Mouse (Mus musculus) heart, embryonic 11.5 days (tissue): ENCODE measurements around the gene Dmc1. TPM values are rescaled to one million over a fixed set of nuclear protein-coding genes. Genes with fewer than 3 reads are reported as not detected.
A peak's percentile ranks its signal among the peaks of the same experiment; 100 is the strongest.

ENCODE experiments used
- ATAC-seq: fragments of 200-750 bp; cut with Nextera tagmentation; replicated peaks from 2 replicates; pipeline ENCODE4 v1.8.0; 2017; ENCODE audit warnings: moderate library complexity; ENCODE audit not compliant: insufficient number of reproducible peaks, low FRiP score, low TSS enrichment
- H3K27ac ChIP-seq: fragments of 300-500 bp; sonication (generic); 2 replicates; pipeline ENCODE4 v1.5.1; 2014; ENCODE audit warnings: mild to moderate bottlenecking, low read depth, low read length
- H3K27me3 ChIP-seq: fragments of 300-500 bp; sonication (generic); 2 replicates; pipeline ENCODE4 v1.6.1; 2014; ENCODE audit warnings: mild to moderate bottlenecking, low read length, mixed read lengths; ENCODE audit not compliant: control insufficient read depth, insufficient read depth
- H3K36me3 ChIP-seq: fragments of 300-500 bp; sonication (generic); 2 replicates; pipeline ENCODE4 v1.6.1; 2014; ENCODE audit warnings: mild to moderate bottlenecking, low read length, moderate library complexity, mixed read lengths; ENCODE audit not compliant: control insufficient read depth, insufficient read depth
- H3K4me1 ChIP-seq: fragments of 300-500 bp; sonication (generic); 2 replicates; pipeline ENCODE4 v1.6.1; 2014; ENCODE audit warnings: low read length; ENCODE audit not compliant: control insufficient read depth, insufficient read depth
- H3K4me2 ChIP-seq: fragments of 300-500 bp; sonication (generic); 2 replicates; pipeline ENCODE4 v1.6.1; 2014; ENCODE audit warnings: mild to moderate bottlenecking, moderate library complexity
- H3K4me3 ChIP-seq: fragments of 300-500 bp; sonication (generic); 2 replicates; pipeline ENCODE4 v1.5.1; 2014; ENCODE audit warnings: low read depth, low read length
- H3K9ac ChIP-seq: fragments of 300-500 bp; sonication (generic); 2 replicates; pipeline ENCODE4 v1.6.1; 2014; ENCODE audit warnings: mild to moderate bottlenecking, low read depth, low read length, moderate library complexity
- H3K9me3 ChIP-seq: fragments of 300-500 bp; sonication (generic); replicated peaks from 2 replicates; pipeline ENCODE4 v1.6.1; 2016; ENCODE audit warnings: low read length; ENCODE audit not compliant: control insufficient read depth
- WGBS: fragments of 180-500 bp; shearing (Covaris S2); extraction: QIAGEN DNeasy Blood & Tissue Kit; methylation state at CpG from one replicate; pipeline ENCODE4 v1.1.7; 2014; ENCODE audit not compliant: insufficient replicate concordance; 5-methylcytosine and 5-hydroxymethylcytosine counted together
- polyA plus RNA-seq: library from polyadenylated mRNA; unstranded; fragments of >200 nt; fragmentation: Nextera tagmentation; extraction: Ambion mirVana; gene quantifications from 2 replicates; pipeline ENCODE4 v1.2.1, GENCODE M21; 2014

The Dmc1 gene
- polyA plus RNA-seq, 1 experiment from 2014 or later = 1.4 TPM

GRCm38 (mm10) chr15:79598715-79599114 lies 6.2 kb downstream of the Dmc1 start:
- 76% methylated on average over 1 of the region's 1 CpGs for WGBS
- H3K4me2 ChIP-seq = no peak overlapping the region
- no peak overlapping the region for H3K9ac ChIP-seq
- no peak overlapping the region for H3K4me3 ChIP-seq
- H3K27ac ChIP-seq = no peak overlapping the region
- no peaks in the 10 kb centered on the region for H3K36me3 ChIP-seq
- ATAC-seq = no peak
- no peaks in the 10 kb centered on the region for H3K27me3 ChIP-seq
- H3K4me1 ChIP-seq = no peaks in the 10 kb centered on the region
- H3K9me3 ChIP-seq = no peaks in the 10 kb centered on the region

DNA sequence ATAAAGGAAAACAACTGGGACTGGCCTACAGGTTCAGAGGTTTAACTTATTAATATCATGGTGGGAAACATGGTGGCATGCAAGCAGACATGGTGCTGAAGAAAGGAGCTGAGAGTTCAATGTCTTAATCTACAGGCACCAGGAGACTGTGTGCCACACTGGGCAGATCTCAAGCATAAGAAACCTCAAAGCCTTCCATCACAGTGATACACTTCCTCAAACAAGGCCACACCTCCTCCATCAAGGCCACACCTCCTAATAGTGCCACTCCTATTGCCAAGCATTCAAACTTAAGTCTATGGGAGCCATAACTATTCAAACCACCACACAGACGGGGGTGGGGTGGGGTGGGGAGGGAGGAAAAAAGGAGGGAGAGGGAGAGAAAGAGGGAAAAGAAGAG lies 23.3 kb downstream of the Dmc1 start:
- no peaks in the 10 kb centered on the region for H3K9me3 ChIP-seq
- WGBS = 72% methylated on average over 1 of the region's 1 CpGs
- H3K27ac ChIP-seq = no peak overlapping the region
- no peaks in the 10 kb centered on the region for H3K36me3 ChIP-seq
- H3K9ac ChIP-seq = no peak overlapping the region
- no peak overlapping the region for H3K4me2 ChIP-seq
- H3K4me3 ChIP-seq = no peak overlapping the region
- no peak for ATAC-seq
- H3K27me3 ChIP-seq = no peaks in the 10 kb centered on the region
- no peaks in the 10 kb centered on the region for H3K4me1 ChIP-seq

GRCm38 (mm10) chr15:79577671-79578426 lies 27.1 kb downstream of the Dmc1 start:
- H3K27me3 ChIP-seq = no peaks in the 10 kb centered on the region
- H3K9me3 ChIP-seq = no peaks in the 10 kb centered on the region
- no peak for ATAC-seq
- no peak overlapping the region for H3K4me3 ChIP-seq
- no peak overlapping the region for H3K9ac ChIP-seq
- no peak overlapping the region for H3K4me2 ChIP-seq
- 58% methylated on average over 6 of the region's 6 CpGs for WGBS
- H3K36me3 ChIP-seq = no peaks in the 10 kb centered on the region
- no peaks in the 10 kb centered on the region for H3K4me1 ChIP-seq
- no peak overlapping the region for H3K27ac ChIP-seq

- Histone ChIP-seq H3K27me3 (no peaks in the 10 kb centered on the region), H3K4me2 (no peak overlapping the region), H3K27ac (no peak overlapping the region), H3K4me1 (no peaks in the 10 kb centered on the region), H3K36me3 (no peaks in the 10 kb centered on the region), H3K9ac (no peak overlapping the region), H3K4me3 (no peak overlapping the region), H3K9me3 (no peaks in the 10 kb centered on the region)
- WGBS = 83% methylated on average over 2 of the region's 2 CpGs
- ATAC-seq = no peak
Measured at GRCm38 (mm10) chr15:79576947-79577346, 28.0 kb downstream of the Dmc1 start.

DNA sequence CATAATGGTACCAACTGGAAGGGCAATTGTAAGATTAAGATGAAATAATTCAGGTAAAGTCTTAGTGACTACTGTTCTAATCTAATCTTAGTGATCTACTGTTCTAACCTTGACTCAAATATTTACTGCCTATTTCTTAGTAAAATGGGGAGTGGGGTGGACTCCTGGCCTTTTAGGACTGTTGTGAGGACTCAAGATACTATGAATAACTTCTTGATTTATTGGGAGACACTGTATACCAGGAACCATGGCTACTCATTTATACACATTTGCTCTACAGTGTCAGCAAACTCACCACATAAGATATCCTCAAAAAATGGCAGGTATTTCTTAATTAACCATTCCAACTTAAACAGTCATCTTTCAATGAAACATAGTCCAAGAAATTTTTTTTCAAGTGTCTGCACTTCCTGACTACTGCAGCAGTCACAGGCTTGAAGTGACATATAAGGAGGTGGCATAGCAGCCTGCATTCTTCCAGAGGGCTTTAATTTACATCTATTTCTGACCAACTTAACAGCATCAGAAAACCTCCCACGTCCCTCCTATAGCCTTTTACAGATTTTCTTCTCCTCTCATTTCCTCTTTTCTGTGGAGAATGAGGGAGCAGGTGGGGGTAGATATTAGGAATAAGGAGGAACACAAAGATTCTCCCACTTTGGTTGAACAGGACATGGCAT lies 29.2 kb downstream of the Dmc1 start:
- 42% methylated on average over 1 of the region's 1 CpGs for WGBS
- Histone ChIP-seq H3K9ac (no peak overlapping the region), H3K27ac (no peak overlapping the region), H3K4me2 (no peak overlapping the region), H3K4me1 (no peaks in the 10 kb centered on the region), H3K27me3 (no peaks in the 10 kb centered on the region), H3K9me3 (no peaks in the 10 kb centered on the region), H3K4me3 (no peak overlapping the region), H3K36me3 (no peaks in the 10 kb centered on the region)
- ATAC-seq = no peak

- H3K27me3 ChIP-seq = no peaks in the 10 kb centered on the region
- 57% methylated on average over 9 of the region's 9 CpGs for WGBS
- 0 out of 2 replicates have a peak overlapping the region, but pooled peaks have one; percentile 39 for H3K9ac ChIP-seq
- 0 out of 2 replicates have a peak overlapping the region, but pooled peaks have one; percentile 29 for H3K27ac ChIP-seq
- no peak overlapping the region; the same call in 1 of the 2 replicates for H3K4me2 ChIP-seq
- ATAC-seq = no peak
- H3K36me3 ChIP-seq = no peaks in the 10 kb centered on the region
- no peaks in the 10 kb centered on the region for H3K9me3 ChIP-seq
- H3K4me1 ChIP-seq = peaks cover 3% of the 10 kb centered on the region; the same call in 1 of the 2 replicates
- H3K4me3 ChIP-seq = no peak overlapping the region
Measured at GRCm38 (mm10) chr15:79562417-79562816, 42.5 kb downstream of the Dmc1 start.

- Histone ChIP-seq H3K36me3 (no peaks in the 10 kb centered on the region), H3K27me3 (no peaks in the 10 kb centered on the region), H3K27ac (no peak overlapping the region), H3K4me3 (no peak overlapping the region), H3K4me1 (peaks cover 3% of the 10 kb centered on the region; the same call in 1 of the 2 replicates), H3K9ac (no peak overlapping the region), H3K9me3 (no peaks in the 10 kb centered on the region), H3K4me2 (no peak overlapping the region)
- 46% methylated on average over 3 of the region's 3 CpGs for WGBS
- no peak for ATAC-seq
Measured at GRCm38 (mm10) chr15:79559649-79560048, 45.3 kb downstream of the Dmc1 start.

DNA sequence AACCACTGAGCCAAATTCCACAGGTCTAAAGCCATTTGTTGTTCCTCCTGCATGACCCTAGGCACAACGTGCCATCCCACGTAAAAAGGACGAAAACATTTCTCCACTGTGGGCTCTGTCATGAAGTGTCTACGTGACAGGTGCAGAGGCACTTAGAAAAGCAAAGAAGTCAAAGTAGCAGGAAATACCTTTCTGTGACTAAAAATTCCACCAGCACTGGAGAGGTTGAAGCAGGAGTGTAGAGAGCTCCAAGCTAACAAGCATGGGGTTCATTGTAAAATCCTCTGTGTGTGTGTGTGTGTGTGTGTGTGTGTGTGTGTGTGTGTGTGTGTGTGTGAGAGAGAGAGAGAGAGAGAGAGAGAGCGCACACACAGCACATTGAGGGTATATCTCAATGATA lies 52.3 kb downstream of the Dmc1 start:
- Histone ChIP-seq H3K36me3 (no peaks in the 10 kb centered on the region), H3K4me3 (no peak overlapping the region), H3K27me3 (0 out of 2 replicates have a peak, but pooled peaks cover 2% of the 10 kb centered on the region), H3K9ac (no peak overlapping the region), H3K4me1 (no peaks in the 10 kb centered on the region), H3K9me3 (no peaks in the 10 kb centered on the region), H3K27ac (no peak overlapping the region), H3K4me2 (no peak overlapping the region)
- ATAC-seq = no peak
- whole genome bisulfite sequencing = 64% methylated on average over 5 of the region's 5 CpGs
